Mouse (Mus musculus) embryonic facial prominence, embryonic 11.5 days (tissue): ENCODE measurements around the gene Psmd9. TPM values are rescaled to one million over a fixed set of nuclear protein-coding genes. Genes with fewer than 3 reads are reported as not detected.

Source experiments
- ATAC-seq: fragments of 200-750 bp; cut with Nextera tagmentation; replicated peaks from 2 replicates; pipeline ENCODE4 v1.8.0; 2017; ENCODE audit warnings: low read depth; ENCODE audit not compliant: insufficient number of reproducible peaks, low FRiP score, low TSS enrichment
- DNase-seq: peaks from one replicate; pipeline ENCODE4 v3.0.0-alpha.2; 2015; ENCODE audit warnings: low spot score
- H3K27ac ChIP-seq: fragments of 300-500 bp; sonication (generic); replicated peaks from 2 replicates; pipeline ENCODE4 v1.5.1; 2014; ENCODE audit warnings: mild to moderate bottlenecking, low read depth, low read length, control low read depth
- H3K27me3 ChIP-seq: fragments of 300-500 bp; sonication (generic); 2 replicates; pipeline ENCODE4 v1.6.1; 2014; ENCODE audit warnings: mild to moderate bottlenecking, low read length, moderate library complexity, mixed read lengths; ENCODE audit not compliant: control insufficient read depth, insufficient read depth
- H3K36me3 ChIP-seq: fragments of 300-500 bp; sonication (generic); replicated peaks from 2 replicates; pipeline ENCODE4 v1.6.1; 2014; ENCODE audit warnings: low read depth, mild to moderate bottlenecking, low read length, moderate library complexity, mixed read lengths; ENCODE audit not compliant: control insufficient read depth, insufficient read depth
- H3K4me1 ChIP-seq: fragments of 300-500 bp; sonication (generic); 2 replicates; pipeline ENCODE4 v1.6.1; 2014; ENCODE audit warnings: low read length, mixed read lengths; ENCODE audit not compliant: control insufficient read depth, insufficient read depth
- H3K4me2 ChIP-seq: fragments of 300-500 bp; sonication (generic); 2 replicates; pipeline ENCODE4 v1.6.1; 2014; ENCODE audit warnings: low read depth, mild to moderate bottlenecking, control low read depth, low read length, moderate library complexity
- H3K4me3 ChIP-seq: fragments of 300-500 bp; sonication (generic); 2 replicates; pipeline ENCODE4 v1.5.1; 2014; ENCODE audit warnings: low read depth, low read length, control low read depth
- H3K9ac ChIP-seq: fragments of 300-500 bp; sonication (generic); replicated peaks from 2 replicates; pipeline ENCODE4 v1.6.1; 2014; ENCODE audit warnings: mild to moderate bottlenecking, control low read depth, low read length
- H3K9me3 ChIP-seq: fragments of 300-500 bp; sonication (generic); replicated peaks from 2 replicates; pipeline ENCODE4 v1.6.1; 2016; ENCODE audit warnings: mild to moderate bottlenecking, low read length, inconsistent platforms, mixed read lengths; ENCODE audit not compliant: control insufficient read depth
- WGBS: fragments of 180-500 bp; shearing (Covaris S2); extraction: QIAGEN DNeasy Blood & Tissue Kit; methylation state at CpG from one replicate; pipeline ENCODE4 v1.1.7; 2014; 5-methylcytosine and 5-hydroxymethylcytosine counted together
- polyA plus RNA-seq: library from polyadenylated mRNA; unstranded; fragments of >200 nt; fragmentation: Nextera tagmentation; extraction: Ambion mirVana; gene quantifications from 2 replicates; pipeline ENCODE4 v1.2.1, GENCODE M21; 2014

Psmd9 gene
- polyA plus RNA-seq, 1 experiment from 2014 or later: 74.0 TPM

DNA sequence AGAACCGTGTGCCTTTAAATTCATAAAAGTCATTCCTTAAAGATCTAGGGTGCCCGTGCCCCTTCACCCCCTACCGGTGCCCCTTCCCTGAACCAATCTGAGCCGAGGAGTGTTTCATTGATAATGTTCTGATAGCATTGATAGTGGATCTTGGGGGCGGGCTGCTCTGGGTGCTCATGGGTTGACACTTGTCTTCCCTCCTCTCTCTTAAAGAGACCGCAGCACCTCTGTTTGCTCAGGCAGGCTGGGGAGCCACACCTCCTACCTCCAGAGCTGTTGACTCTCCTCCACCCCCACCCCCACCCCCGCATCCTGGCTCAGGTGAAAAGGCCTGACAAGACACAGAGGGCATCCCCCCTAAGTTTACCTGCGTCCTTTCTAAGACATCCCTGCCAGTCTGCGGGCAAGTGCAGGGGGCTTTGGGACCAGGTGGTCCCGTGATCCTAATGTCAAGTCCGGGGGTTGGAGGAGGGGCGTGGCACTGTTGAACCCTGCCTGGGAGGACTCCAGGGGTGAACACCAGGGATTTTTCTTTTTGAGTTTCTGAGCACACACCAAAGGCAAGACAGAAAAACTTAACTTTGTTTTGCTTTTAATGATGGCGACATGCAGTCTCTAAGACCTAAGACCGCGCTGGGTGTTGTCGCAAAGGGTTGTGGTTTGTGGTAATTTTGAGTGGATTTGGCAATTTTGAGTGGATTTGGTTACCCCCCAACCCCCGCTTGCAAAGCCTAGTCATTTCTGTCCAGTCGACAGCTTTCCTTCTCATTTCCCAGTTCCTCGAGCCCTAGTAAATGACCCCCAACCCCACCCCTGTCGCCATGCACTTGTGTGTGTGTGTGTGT is 24.2 kb upstream of the Psmd9 start:
- H3K4me1 ChIP-seq: peaks cover 7% of the 10 kb centered on the region
- no peak overlapping the region for H3K9ac ChIP-seq
- no peak overlapping the region for H3K27ac ChIP-seq
- DNase-seq (no peak), ATAC-seq (no peak)
- H3K9me3 ChIP-seq: no peaks in the 10 kb centered on the region
- WGBS: 41% methylated on average over 20 of the region's 20 CpGs
- peaks cover 10% of the 10 kb centered on the region; the same call in 1 of the 2 replicates for H3K36me3 ChIP-seq
- no peaks in the 10 kb centered on the region for H3K27me3 ChIP-seq
- H3K4me2 ChIP-seq: peak overlapping the region; percentile 99
- peak overlapping the region; percentile 98 for H3K4me3 ChIP-seq

- ATAC-seq: no peak
- 87% methylated on average over 11 of the region's 11 CpGs for WGBS
- no peak overlapping the region for H3K9ac ChIP-seq
- H3K36me3 ChIP-seq: peaks cover 10% of the 10 kb centered on the region; the same call in 1 of the 2 replicates
- H3K4me3 ChIP-seq: no peak overlapping the region
- no peak for DNase-seq
- no peak overlapping the region for H3K4me2 ChIP-seq
- H3K27ac ChIP-seq: no peak overlapping the region
- H3K27me3 ChIP-seq: no peaks in the 10 kb centered on the region
- peaks cover 7% of the 10 kb centered on the region for H3K4me1 ChIP-seq
- H3K9me3 ChIP-seq: no peaks in the 10 kb centered on the region
Observed at GRCm38 (mm10) chr5:123146357-123146756, 22.9 kb upstream of the Psmd9 start.

DNA sequence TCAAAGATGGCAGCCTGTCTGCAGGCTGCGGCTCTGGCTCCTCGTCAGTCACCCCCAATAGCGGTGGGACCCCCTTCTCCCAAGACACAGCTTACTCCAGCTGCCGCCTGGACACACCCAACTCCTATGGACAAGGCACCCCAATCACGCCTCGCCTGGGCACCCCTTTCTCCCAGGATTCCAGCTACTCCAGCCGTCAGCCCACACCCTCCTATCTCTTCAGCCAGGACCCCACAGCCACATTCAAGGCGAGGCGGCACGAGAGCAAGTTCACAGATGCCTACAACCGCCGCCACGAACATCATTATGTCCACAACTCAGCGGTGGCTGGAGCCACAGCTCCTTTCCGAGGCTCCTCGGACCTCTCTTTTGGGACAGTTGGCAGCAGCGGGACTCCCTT is 21.6 kb upstream of the Psmd9 start:
- H3K9me3 ChIP-seq: no peaks in the 10 kb centered on the region
- no peak overlapping the region for H3K4me2 ChIP-seq
- WGBS: 90% methylated on average over 17 of the region's 17 CpGs
- peaks cover 15% of the 10 kb centered on the region for H3K36me3 ChIP-seq
- ATAC-seq (no peak), DNase-seq (no peak)
- no peak overlapping the region for H3K4me3 ChIP-seq
- H3K4me1 ChIP-seq: peaks cover 7% of the 10 kb centered on the region
- no peak overlapping the region for H3K27ac ChIP-seq
- H3K9ac ChIP-seq: no peak overlapping the region
- H3K27me3 ChIP-seq: no peaks in the 10 kb centered on the region

- DNase-seq: no peak
- Histone ChIP-seq H3K4me2 (no peak overlapping the region), H3K4me3 (no peak overlapping the region), H3K9ac (no peak overlapping the region), H3K27ac (no peak overlapping the region), H3K9me3 (no peaks in the 10 kb centered on the region), H3K36me3 (peaks cover 18% of the 10 kb centered on the region), H3K27me3 (no peaks in the 10 kb centered on the region), H3K4me1 (peaks cover 7% of the 10 kb centered on the region)
- no peak for ATAC-seq
- WGBS: 86% methylated on average over 25 of the region's 25 CpGs
Observed at GRCm38 (mm10) chr5:123148073-123148722, 21.0 kb upstream of the Psmd9 start.

GRCm38 (mm10) chr5:123149451-123150400 is 19.5 kb upstream of the Psmd9 start:
- peak; percentile 81 for ATAC-seq
- Histone ChIP-seq H3K9ac (peak overlapping the region; percentile 20; the same call in 1 of the 2 replicates), H3K36me3 (peaks cover 18% of the 10 kb centered on the region), H3K27me3 (no peaks in the 10 kb centered on the region), H3K27ac (no peak overlapping the region), H3K4me1 (peaks cover 7% of the 10 kb centered on the region), H3K9me3 (no peaks in the 10 kb centered on the region), H3K4me3 (peak overlapping the region; percentile 14), H3K4me2 (peak overlapping the region; percentile 39)
- peak; percentile 89 for DNase-seq
- WGBS: 12% methylated on average over 19 of the region's 19 CpGs

DNA sequence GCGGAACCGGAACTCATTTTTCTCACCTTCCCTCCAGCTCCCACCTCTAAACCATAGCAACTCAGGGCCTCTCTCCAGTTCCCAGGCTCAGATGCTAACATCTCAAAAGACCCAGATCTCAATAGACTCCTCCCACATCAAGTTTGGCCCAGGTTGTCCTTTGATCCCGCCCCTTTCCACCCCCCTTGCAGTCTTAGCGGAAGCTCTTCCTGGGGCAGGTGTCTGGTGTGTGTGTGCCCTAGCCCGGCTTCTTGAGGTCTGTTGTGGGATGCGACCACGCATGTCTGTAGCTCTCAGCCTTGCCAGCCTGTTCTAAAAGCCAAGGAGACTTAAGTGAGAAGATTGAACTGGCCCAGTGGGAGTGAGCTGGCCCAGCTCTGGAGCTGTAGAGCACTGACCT is 18.6 kb upstream of the Psmd9 start:
- no peak overlapping the region for H3K9ac ChIP-seq
- H3K27me3 ChIP-seq: no peaks in the 10 kb centered on the region
- DNase-seq (no peak), ATAC-seq (no peak)
- H3K9me3 ChIP-seq: no peaks in the 10 kb centered on the region
- WGBS: 47% methylated on average over 7 of the region's 7 CpGs
- H3K4me1 ChIP-seq: peaks cover 6% of the 10 kb centered on the region
- H3K4me3 ChIP-seq: no peak overlapping the region
- no peak overlapping the region for H3K27ac ChIP-seq
- peak overlapping the region; percentile 39 for H3K4me2 ChIP-seq
- peaks cover 18% of the 10 kb centered on the region for H3K36me3 ChIP-seq

GRCm38 (mm10) chr5:123151077-123151476 is 18.1 kb upstream of the Psmd9 start:
- H3K36me3 ChIP-seq: peaks cover 16% of the 10 kb centered on the region
- no peak overlapping the region for H3K27ac ChIP-seq
- H3K4me1 ChIP-seq: peaks cover 4% of the 10 kb centered on the region
- no peak overlapping the region for H3K4me2 ChIP-seq
- H3K9me3 ChIP-seq: no peaks in the 10 kb centered on the region
- no peak overlapping the region for H3K4me3 ChIP-seq
- H3K9ac ChIP-seq: no peak overlapping the region
- DNase-seq (no peak), ATAC-seq (no peak)
- whole genome bisulfite sequencing: 43% methylated on average over 7 of the region's 7 CpGs
- no peaks in the 10 kb centered on the region for H3K27me3 ChIP-seq
